Mouse (Mus musculus): Measurements from ENCODE around the gene Nkx3-2.

DNA sequence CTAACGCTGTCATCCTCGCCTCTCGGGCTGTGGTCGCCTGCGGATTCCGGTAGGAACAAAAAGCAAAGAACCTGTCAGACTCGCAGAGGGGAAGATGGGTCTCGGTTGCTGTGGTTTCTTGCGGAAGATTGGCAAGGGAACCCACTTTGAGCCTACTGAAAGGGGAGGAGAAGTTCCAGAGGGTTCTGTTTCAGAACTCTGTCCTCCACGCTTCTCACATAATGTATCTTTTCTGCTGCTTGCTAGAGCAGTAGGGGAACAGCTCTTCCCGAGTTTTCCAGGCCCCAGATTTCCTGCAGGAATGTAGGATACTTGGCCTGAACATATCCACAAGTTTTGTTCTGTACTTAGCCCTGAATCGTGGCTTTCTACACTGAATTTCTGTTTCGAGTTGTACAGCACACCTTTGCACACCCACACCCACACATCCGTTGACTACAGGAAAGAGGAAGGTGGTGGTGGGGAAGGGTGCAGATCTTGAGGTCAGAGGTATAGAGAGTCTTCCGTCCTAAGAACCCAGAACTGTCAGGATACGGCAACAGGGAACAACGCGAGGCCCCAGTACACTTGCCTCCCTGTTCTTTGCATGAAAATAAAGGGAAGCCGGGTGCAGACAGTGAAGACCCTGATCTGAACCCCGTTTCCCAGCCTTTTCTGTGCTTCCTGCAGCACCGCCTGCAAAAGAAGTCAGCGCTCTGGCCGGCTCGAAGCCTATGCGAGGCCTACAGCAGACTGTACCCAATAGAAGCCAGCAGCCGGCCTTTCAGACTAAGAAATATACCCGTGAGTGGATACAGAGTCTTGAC, 2.0 kb downstream of the Nkx3-2 start:
- no peak for TF ChIP-seq CTCF (IDR thresholded peaks at IDR 0.05; ENCODE audit: control insufficient read depth, insufficient read depth, insufficient replicate concordance, low read depth, low read length)
- no peak for TF ChIP-seq POLR2A (IDR thresholded peaks at IDR 0.05; ENCODE audit: control insufficient read depth, low read depth, low read length)
